Mouse (Mus musculus) cerebellum, adult 2 months (tissue): ENCODE measurements around the gene Ssbp3. TPM values are rescaled to one million over a fixed set of nuclear protein-coding genes. Genes with fewer than 3 reads are reported as not detected.

Experiments used
- DNase-seq, 2 experiments: peaks; one replicate each; pipeline ENCODE4 v3.0.0; 2021
- H3K27ac ChIP-seq: fragments of 200-500 bp; 2 replicates; pipeline ENCODE4 v1.5.1; 2012; ENCODE audit warnings: low read length, control low read depth, inconsistent platforms; ENCODE audit not compliant: insufficient read depth
- H3K27me3 ChIP-seq: fragments of 200-500 bp; 2 replicates; pipeline ENCODE4 v1.6.1; 2012; ENCODE audit warnings: inconsistent platforms, mild to moderate bottlenecking, low read length, moderate library complexity; ENCODE audit not compliant: control insufficient read depth, insufficient read depth
- H3K4me1 ChIP-seq: fragments of 200-500 bp; 2 replicates; pipeline ENCODE4 v1.6.1; 2011; ENCODE audit warnings: low read length; ENCODE audit not compliant: control insufficient read depth, insufficient read depth
- H3K4me3 ChIP-seq: fragments of 200-500 bp; replicated peaks from 2 replicates; pipeline ENCODE3; 2011; ENCODE audit warnings: mild to moderate bottlenecking, low read depth, low read length, control low read depth; ENCODE audit not compliant: insufficient read depth
- CTCF ChIP-seq: fragments of 200-500 bp; IDR thresholded peaks from 2 replicates; pipeline ENCODE4 v1.5.1; 2011; ENCODE audit warnings: low read depth, mild to moderate bottlenecking, control low read depth, low read length, moderate library complexity, borderline replicate concordance; ENCODE audit not compliant: insufficient read depth
- POLR2A ChIP-seq: fragments of 200-500 bp; IDR thresholded peaks from 2 replicates; pipeline ENCODE4 v1.6.1; 2011; ENCODE audit warnings: low read length, control low read depth, borderline replicate concordance; ENCODE audit not compliant: insufficient read depth
- WGBS: fragments of 180-500 bp; shearing (Covaris S2); methylation state at CpG from one replicate; pipeline ENCODE4 v1.1.7; 2018; 5-methylcytosine and 5-hydroxymethylcytosine counted together
- polyA plus RNA-seq: library from polyadenylated mRNA; depleted of rRNA; stranded (reverse); fragments of >200 nt; gene quantifications from 2 replicates; pipeline ENCODE4 v1.2.3, GENCODE M21; 2012

Gene Ssbp3
- polyA plus RNA-seq, 1 experiment: 126 TPM

GRCm38 (mm10) chr4:106958117-106958516, 47.6 kb downstream of the Ssbp3 start:
- H3K27ac ChIP-seq: no peak overlapping the region
- TF ChIP-seq CTCF: no peak
- TF ChIP-seq POLR2A: no peak
- H3K4me3 ChIP-seq: no peak overlapping the region
- 91% methylated on average over 2 of the region's 2 CpGs for WGBS
- peaks cover 77% of the 10 kb centered on the region for H3K4me1 ChIP-seq
- DNase-seq: no peak
- no peaks in the 10 kb centered on the region for H3K27me3 ChIP-seq

GRCm38 (mm10) chr4:106958561-106958960, 48.1 kb downstream of the Ssbp3 start:
- WGBS: 90% methylated on average over 3 of the region's 3 CpGs
- Histone ChIP-seq H3K4me3 (no peak overlapping the region), H3K27ac (no peak overlapping the region), H3K27me3 (no peaks in the 10 kb centered on the region), H3K4me1 (peaks cover 78% of the 10 kb centered on the region)
- TF ChIP-seq CTCF (no peak), POLR2A (no peak)
- no peak for DNase-seq

GRCm38 (mm10) chr4:106959506-106960302, 49.2 kb downstream of the Ssbp3 start:
- no peaks in the 10 kb centered on the region for H3K27me3 ChIP-seq
- no peak overlapping the region for H3K4me3 ChIP-seq
- DNase-seq: no peak
- WGBS: 64% methylated on average over 12 of the region's 12 CpGs
- peaks cover 77% of the 10 kb centered on the region for H3K4me1 ChIP-seq
- no peak for TF ChIP-seq CTCF
- TF ChIP-seq POLR2A: no peak
- H3K27ac ChIP-seq: no peak overlapping the region

- H3K27me3 ChIP-seq: no peaks in the 10 kb centered on the region
- WGBS: 93% methylated on average over 2 of the region's 2 CpGs
Observed at GRCm38 (mm10) chr4:106960476-106960875, 50.0 kb downstream of the Ssbp3 start.

DNA sequence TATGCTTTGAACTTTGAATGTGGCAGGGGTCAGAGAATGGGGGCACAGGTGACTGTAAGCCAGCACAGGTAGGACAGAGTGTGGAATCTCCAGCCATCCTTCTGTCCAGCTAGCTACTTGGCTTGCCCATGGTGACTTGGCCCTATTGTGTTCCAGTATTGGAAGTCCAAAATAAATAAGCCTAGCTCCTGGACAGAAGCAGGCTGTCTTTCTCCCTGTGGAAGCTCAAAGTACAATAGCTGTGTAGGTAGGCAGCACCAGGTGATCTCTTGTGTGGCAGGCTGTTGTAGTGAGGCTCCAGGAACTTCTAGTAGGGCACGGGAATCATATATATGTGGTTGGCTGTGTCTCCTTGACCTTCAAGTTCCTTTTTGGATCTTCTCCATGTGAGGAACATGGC, 50.8 kb downstream of the Ssbp3 start:
- DNase-seq: no peak
- no peak overlapping the region for H3K4me3 ChIP-seq
- no peaks in the 10 kb centered on the region for H3K27me3 ChIP-seq
- TF ChIP-seq POLR2A (no peak), CTCF (no peak)
- no peak overlapping the region for H3K27ac ChIP-seq
- H3K4me1 ChIP-seq: peaks cover 74% of the 10 kb centered on the region
- 53% methylated on average over 1 of the region's 1 CpGs for WGBS

More at GRCm38 (mm10) chr4:106960476-106960875, 50.0 kb downstream of the Ssbp3 start:
- H3K4me1 ChIP-seq: peaks cover 76% of the 10 kb centered on the region
- H3K4me3 ChIP-seq: no peak overlapping the region
- no peak for TF ChIP-seq POLR2A
- no peak for TF ChIP-seq CTCF
- DNase-seq: no peak
- no peak overlapping the region for H3K27ac ChIP-seq

GRCm38 (mm10) chr4:106964356-106964755, 53.9 kb downstream of the Ssbp3 start:
- DNase-seq: no peak
- Histone ChIP-seq H3K27ac (no peak overlapping the region), H3K4me1 (peaks cover 72% of the 10 kb centered on the region), H3K4me3 (no peak overlapping the region), H3K27me3 (no peaks in the 10 kb centered on the region)
- TF ChIP-seq POLR2A (no peak), CTCF (no peak)
- WGBS: 21% methylated on average over 9 of the region's 9 CpGs

GRCm38 (mm10) chr4:106964996-106965395, 54.5 kb downstream of the Ssbp3 start:
- Histone ChIP-seq H3K4me3 (no peak overlapping the region), H3K27me3 (no peaks in the 10 kb centered on the region), H3K27ac (no peak overlapping the region), H3K4me1 (peaks cover 67% of the 10 kb centered on the region)
- 78% methylated on average over 10 of the region's 10 CpGs for WGBS
- TF ChIP-seq CTCF (no peak), POLR2A (no peak)
- DNase-seq: no peak

- peaks cover 69% of the 10 kb centered on the region for H3K4me1 ChIP-seq
- TF ChIP-seq POLR2A (no peak), CTCF (no peak)
- H3K4me3 ChIP-seq: no peak overlapping the region
- no peaks in the 10 kb centered on the region for H3K27me3 ChIP-seq
- DNase-seq: no peak
- 45% methylated on average over 3 of the region's 3 CpGs for WGBS
- no peak overlapping the region for H3K27ac ChIP-seq
Observed at GRCm38 (mm10) chr4:106966443-106966842, 55.9 kb downstream of the Ssbp3 start.
